Mouse (Mus musculus) CH12.LX (cell line): Measurements from ENCODE around the gene Cldn19. TPM values are rescaled to one million over a fixed set of nuclear protein-coding genes. Genes with fewer than 3 reads are reported as not detected.

Source experiments
- DNase-seq: peaks from one replicate; pipeline ENCODE4 v3.0.0-alpha.2; 2013; ENCODE audit errors: extremely low read depth
- H3K27ac ChIP-seq: 2 replicates; pipeline ENCODE4 v1.5.1; 2012; ENCODE audit warnings: low read depth, mild to moderate bottlenecking, control low read depth, moderate library complexity; ENCODE audit not compliant: insufficient read depth
- H3K27me3 ChIP-seq: replicated peaks from 2 replicates; pipeline ENCODE3; 2012; ENCODE audit warnings: inconsistent platforms
- H3K36me3 ChIP-seq, 2 experiments: replicated peaks in 1 of 2; 2 replicates each; pipeline versions ENCODE3 to v1.6.1; 2012; ENCODE audit warnings: inconsistent platforms in 1 of 2, low read length in 1 of 2, mild to moderate bottlenecking in 1 of 2, mixed read lengths in 1 of 2, moderate library complexity in 1 of 2; ENCODE audit not compliant: control insufficient read depth in 1 of 2, insufficient read depth in 1 of 2
- H3K4me1 ChIP-seq, 2 experiments: 2 replicates each; pipeline ENCODE4 v1.6.1; 2012; ENCODE audit warnings: inconsistent platforms in 1 of 2, moderate library complexity in 1 of 2; ENCODE audit not compliant: insufficient read depth in 2 of 2, control insufficient read depth in 1 of 2
- H3K4me2 ChIP-seq: 2 replicates; pipeline ENCODE4 v1.6.1; 2012; ENCODE audit warnings: low read depth, mild to moderate bottlenecking, control low read depth; ENCODE audit not compliant: poor library complexity, insufficient read depth, severe bottlenecking
- H3K4me3 ChIP-seq, 3 experiments: fragments of 150-350 bp in 1 of 3; sonication (generic) in 1 of 3; replicated peaks in 1 of 3; 2 replicates each; pipeline versions ENCODE3 to v1.5.1; 2011 to 2012; ENCODE audit warnings: low read depth in 2 of 3, low read length in 2 of 3, mild to moderate bottlenecking in 2 of 3, moderate library complexity in 2 of 3, control low read depth in 1 of 3, improper control_type of control experiment in 1 of 3, inconsistent platforms in 1 of 3, mixed read lengths in 1 of 3; ENCODE audit not compliant: poor library complexity in 1 of 3
- H3K79me2 ChIP-seq: replicated peaks from 2 replicates; pipeline ENCODE4 v1.6.1; 2012; ENCODE audit warnings: mild to moderate bottlenecking, moderate library complexity; ENCODE audit not compliant: control insufficient read depth, poor library complexity, insufficient read depth, severe bottlenecking; ENCODE audit errors: extremely low read depth
- H3K9ac ChIP-seq: 2 replicates; pipeline ENCODE4 v1.6.1; 2012; ENCODE audit warnings: low read depth, mild to moderate bottlenecking, control low read depth, moderate library complexity; ENCODE audit not compliant: insufficient read depth
- H3K9me3 ChIP-seq: replicated peaks from 2 replicates; pipeline ENCODE3; 2012; ENCODE audit warnings: low read length, inconsistent platforms, mixed read lengths
- BHLHE40 ChIP-seq: IDR thresholded peaks from 2 replicates; pipeline ENCODE4 v1.6.1; 2011; ENCODE audit warnings: mild to moderate bottlenecking, low read depth, low read length, improper control_type of control experiment
- CHD2 ChIP-seq: IDR thresholded peaks from 2 replicates; pipeline ENCODE4 v1.6.1; 2011; ENCODE audit warnings: low read length, improper control_type of control experiment
- CTCF ChIP-seq, 2 experiments: IDR thresholded peaks in 1 of 2; conservative IDR thresholded peaks in 1 of 2; 2 replicates each; pipeline ENCODE4 v1.5.1; 2011 to 2012; ENCODE audit warnings: low read depth in 2 of 2, low read length in 2 of 2, improper control_type of control experiment in 1 of 2, inconsistent platforms in 1 of 2, mild to moderate bottlenecking in 1 of 2, moderate library complexity in 1 of 2
- E2F4 ChIP-seq: IDR thresholded peaks from 2 replicates; pipeline ENCODE4 v1.6.1; 2011; ENCODE audit warnings: low read depth, low read length, improper control_type of control experiment; ENCODE audit not compliant: insufficient replicate concordance
- ELF1 ChIP-seq: IDR thresholded peaks from 2 replicates; pipeline ENCODE4 v1.6.1; 2014; ENCODE audit warnings: low read depth, mild to moderate bottlenecking, inconsistent platforms, low read length, improper control_type of control experiment
- EP300 ChIP-seq: IDR thresholded peaks from 2 replicates; pipeline ENCODE4 v1.6.1; 2011; ENCODE audit warnings: low read length, improper control_type of control experiment
- ETS1 ChIP-seq: conservative IDR thresholded peaks from 2 replicates; pipeline ENCODE4 v1.6.1; 2012; ENCODE audit warnings: low read depth, mild to moderate bottlenecking, inconsistent platforms, low read length, improper control_type of control experiment, moderate library complexity
- GABPA ChIP-seq: IDR thresholded peaks from 2 replicates; pipeline ENCODE4 v1.6.1; 2012; ENCODE audit warnings: low read depth, low read length, improper control_type of control experiment, inconsistent platforms; ENCODE audit not compliant: insufficient replicate concordance
- IRF4 ChIP-seq: IDR thresholded peaks from 2 replicates; pipeline ENCODE4 v1.6.1; 2014; ENCODE audit warnings: low read depth, mild to moderate bottlenecking, inconsistent platforms, low read length, improper control_type of control experiment
- KAT2A ChIP-seq: IDR thresholded peaks from 2 replicates; pipeline ENCODE4 v1.6.1; 2012; ENCODE audit warnings: low read length, improper control_type of control experiment, inconsistent platforms; ENCODE audit not compliant: insufficient replicate concordance
- MAFK ChIP-seq: IDR thresholded peaks from 2 replicates; pipeline ENCODE4 v1.6.1; 2011; ENCODE audit warnings: low read length, improper control_type of control experiment; ENCODE audit not compliant: insufficient replicate concordance
- MAX ChIP-seq: IDR thresholded peaks from 2 replicates; pipeline ENCODE4 v1.6.1; 2011; ENCODE audit warnings: low read length, improper control_type of control experiment
- MEF2A ChIP-seq: IDR thresholded peaks from 2 replicates; pipeline ENCODE4 v1.6.1; 2014; ENCODE audit warnings: low read depth, mild to moderate bottlenecking, inconsistent platforms, low read length, improper control_type of control experiment, borderline replicate concordance
- MXI1 ChIP-seq: IDR thresholded peaks from 2 replicates; pipeline ENCODE4 v1.6.1; 2011; ENCODE audit warnings: mild to moderate bottlenecking, low read depth, low read length, improper control_type of control experiment
- MYC ChIP-seq: IDR thresholded peaks from 2 replicates; pipeline ENCODE4 v1.6.1; 2011; ENCODE audit warnings: low read depth, mild to moderate bottlenecking, improper control_type of control experiment, low read length
- NELFE ChIP-seq: IDR thresholded peaks from 2 replicates; pipeline ENCODE4 v1.6.1; 2011; ENCODE audit warnings: low read depth, low read length, improper control_type of control experiment
- NRF1 ChIP-seq: IDR thresholded peaks from 2 replicates; pipeline ENCODE4 v1.6.1; 2014; ENCODE audit warnings: low read depth, mild to moderate bottlenecking, inconsistent platforms, low read length, improper control_type of control experiment, moderate library complexity
- PAX5 ChIP-seq: IDR thresholded peaks from 2 replicates; pipeline ENCODE4 v1.6.1; 2012; ENCODE audit warnings: low read length, inconsistent platforms, mixed read lengths
- SIN3A ChIP-seq: IDR thresholded peaks from 2 replicates; pipeline ENCODE4 v1.6.1; 2012; ENCODE audit warnings: low read length, improper control_type of control experiment, inconsistent platforms
- TCF12 ChIP-seq: IDR thresholded peaks from 2 replicates; pipeline ENCODE4 v1.6.1; 2014; ENCODE audit warnings: low read depth, mild to moderate bottlenecking, inconsistent platforms, low read length, improper control_type of control experiment
- UBTF ChIP-seq: IDR thresholded peaks from 2 replicates; pipeline ENCODE4 v1.6.1; 2012; ENCODE audit warnings: low read depth, mild to moderate bottlenecking, inconsistent platforms, low read length, improper control_type of control experiment, moderate library complexity
- ZKSCAN1 ChIP-seq: IDR thresholded peaks from 2 replicates; pipeline ENCODE4 v1.6.1; 2012; ENCODE audit warnings: low read depth, inconsistent platforms, low read length, improper control_type of control experiment, borderline replicate concordance
- ZMIZ1 ChIP-seq: IDR thresholded peaks from 2 replicates; pipeline ENCODE4 v1.6.1; 2012; ENCODE audit warnings: low read depth, mild to moderate bottlenecking, inconsistent platforms, low read length, improper control_type of control experiment
- ZNF384 ChIP-seq: IDR thresholded peaks from 2 replicates; pipeline ENCODE4 v1.6.1; 2012; ENCODE audit warnings: low read depth, low read length, improper control_type of control experiment, inconsistent platforms
- dilution Hi-C: fragments of 300-500 bp; cut with MboI; formaldehyde crosslinking; loops from 2 replicates; pipeline ENCODE4 v1.14.3; 2020; ENCODE audit warnings: low sequenced_read_pairs; ENCODE audit not compliant: extremely low pct_unique_long_range_greater_than_20kb, extremely low pct_ligation_motif_present
- in situ Hi-C: fragments of 300-500 bp; cut with MboI; formaldehyde crosslinking; loops from 3 replicates; pipeline ENCODE4 v1.14.3; 2019; ENCODE audit warnings: low sequenced_read_pairs, low pct_ligation_motif_present, low pct_unique_long_range_greater_than_20kb, mixed read lengths
- polyA plus RNA-seq: library from polyadenylated mRNA; unstranded; fragments of >175 nt; gene quantifications from 2 replicates; pipeline ENCODE4 v1.2.1, GENCODE M21; 2012; ENCODE audit warnings: low read depth; ENCODE audit not compliant: insufficient read length
- total RNA-seq, 2 experiments: library from RNA; depleted of rRNA; stranded (reverse); fragments of 300-350 nt in 1 of 2; fragments of >200 nt in 1 of 2; gene quantifications; 2 replicates each; pipeline ENCODE4 v1.2.3; 2012 to 2014

The Cldn19 gene
- total and polyA plus RNA-seq, 3 experiments = 0.09 TPM; not detected in 2

- H3K4me2 ChIP-seq = no peak overlapping the region
- H3K36me3 ChIP-seq = no peaks in the 10 kb centered on the region
- H3K79me2 ChIP-seq = no peaks in the 10 kb centered on the region
- DNase-seq = no peak
- dilution Hi-C loops = no loop called here
- no peak overlapping the region for H3K4me3 ChIP-seq
- no peaks in the 10 kb centered on the region for H3K9me3 ChIP-seq
- TF ChIP-seq MYC (no peak), CTCF (conservative IDR thresholded peaks at IDR 0.05 in 1 of 2, IDR thresholded peaks at IDR 0.05 in 1 of 2; ENCODE audit: low read depth in 2 of 2, low read length in 2 of 2) (no peak), SIN3A (no peak), MAX (no peak), PAX5 (no peak), IRF4 (no peak), UBTF (no peak), ZMIZ1 (no peak), KAT2A (no peak), MXI1 (no peak), ZNF384 (no peak), MAFK (no peak), ELF1 (no peak), TCF12 (no peak), ETS1 (no peak), GABPA (no peak), BHLHE40 (no peak), NRF1 (no peak)
- no peak overlapping the region for H3K9ac ChIP-seq
- H3K27ac ChIP-seq = no peak overlapping the region
- in situ Hi-C loops = loop anchor here (25.0 kb wide), 1 partner anchor 408 kb away; the partner anchor contains the start of gene Guca2b
- peaks cover under 1 to 12% of the 10 kb centered on the region in 2 experiments for H3K4me1 ChIP-seq
- peaks cover 2% of the 10 kb centered on the region for H3K27me3 ChIP-seq
Observed at GRCm38 (mm10) chr4:119254012-119254618, 1.1 kb upstream of the Cldn19 start.

GRCm38 (mm10) chr4:119257083-119257482, 1.9 kb downstream of the Cldn19 start:
- H3K27me3 ChIP-seq = peaks cover 2% of the 10 kb centered on the region
- no peak for DNase-seq
- H3K4me1 ChIP-seq = peaks cover 8 to 26% of the 10 kb centered on the region in 2 experiments
- no peak overlapping the region for H3K4me2 ChIP-seq
- H3K36me3 ChIP-seq = no peaks in the 10 kb centered on the region
- H3K4me3 ChIP-seq = no peak overlapping the region
- H3K79me2 ChIP-seq = no peaks in the 10 kb centered on the region
- no peaks in the 10 kb centered on the region for H3K9me3 ChIP-seq
- no peak for TF ChIP-seq MEF2A
- no peak for TF ChIP-seq ZKSCAN1
- TF ChIP-seq ETS1 = no peak
- no peak for TF ChIP-seq NELFE
- no peak for TF ChIP-seq UBTF
- TF ChIP-seq EP300 = no peak
- no peak for TF ChIP-seq CHD2
- no peak for TF ChIP-seq PAX5
- TF ChIP-seq E2F4 = no peak
- in situ Hi-C loops (loop anchor here (5.0 to 25.0 kb wide), 2 partner anchors 85 to 405 kb away; partner anchors contain the start of gene Guca2b), dilution Hi-C loops (no loop called here)
- H3K9ac ChIP-seq = no peak overlapping the region
- no peak overlapping the region for H3K27ac ChIP-seq
